Mouse (Mus musculus) hindbrain, embryonic 10.5 days (tissue): Measurements from ENCODE around the gene Ldlrad3. TPM values are rescaled to one million over a fixed set of nuclear protein-coding genes. Genes with fewer than 3 reads are reported as not detected.

Experiments
- polyA plus RNA-seq: library from polyadenylated mRNA; unstranded; fragments of >200 nt; fragmentation: Nextera tagmentation; extraction: Ambion mirVana; gene quantifications from 2 replicates; pipeline ENCODE4 v1.2.1, GENCODE M21; 2016

Ldlrad3 gene
- polyA plus RNA-seq, 1 experiment from 2014 or later = 55.9 TPM

Other genes starting within 250 kb of the Ldlrad3 start
- gene Trim44, start 221.4 kb upstream of the Ldlrad3 start, polyA plus RNA-seq = 23.7 and 25.3 TPM in 2 replicates